Mouse (Mus musculus) intestine, embryonic 16.5 days (tissue): ENCODE measurements around the gene Tex36. TPM values are rescaled to one million over a fixed set of nuclear protein-coding genes. Genes with fewer than 3 reads are reported as not detected.

Experiments
- ATAC-seq: fragments of 200-750 bp; cut with Nextera tagmentation; 2 replicates; pipeline ENCODE4 v1.8.0; 2017; ENCODE audit warnings: moderate TSS enrichment, moderate library complexity
- H3K27ac ChIP-seq: fragments of 300-500 bp; sonication (generic); 2 replicates; pipeline ENCODE4 v1.5.1; 2014; ENCODE audit warnings: mild to moderate bottlenecking, low read length
- H3K27me3 ChIP-seq: fragments of 300-500 bp; sonication (generic); replicated peaks from 2 replicates; pipeline ENCODE4 v1.6.1; 2014; ENCODE audit warnings: low read length, control low read depth, mixed read lengths; ENCODE audit not compliant: control insufficient read depth, insufficient read depth
- H3K36me3 ChIP-seq: fragments of 300-500 bp; sonication (generic); 2 replicates; pipeline ENCODE4 v1.6.1; 2014; ENCODE audit warnings: low read length, control low read depth; ENCODE audit not compliant: control insufficient read depth, insufficient read depth
- H3K4me1 ChIP-seq: fragments of 300-500 bp; sonication (generic); 2 replicates; pipeline ENCODE4 v1.6.1; 2014; ENCODE audit warnings: low read length, control low read depth, mixed read lengths; ENCODE audit not compliant: control insufficient read depth, insufficient read depth
- H3K4me2 ChIP-seq: fragments of 300-500 bp; sonication (generic); 2 replicates; pipeline ENCODE4 v1.6.1; 2014; ENCODE audit warnings: low read depth, low read length, control low read depth
- H3K4me3 ChIP-seq: fragments of 300-500 bp; sonication (generic); 2 replicates; pipeline ENCODE4 v1.5.1; 2014; ENCODE audit warnings: mild to moderate bottlenecking, low read length
- H3K9ac ChIP-seq: fragments of 300-500 bp; sonication (generic); 2 replicates; pipeline ENCODE4 v1.6.1; 2014; ENCODE audit warnings: low read depth, low read length
- H3K9me3 ChIP-seq: fragments of 300-500 bp; sonication (generic); 2 replicates; pipeline ENCODE4 v1.6.1; 2016; ENCODE audit warnings: low read length, control low read depth; ENCODE audit not compliant: control insufficient read depth
- WGBS: fragments of 180-500 bp; shearing (Covaris S2); extraction: QIAGEN DNeasy Blood & Tissue Kit; methylation state at CpG from one replicate; pipeline ENCODE4 v1.1.7; 2014; 5-methylcytosine and 5-hydroxymethylcytosine counted together
- polyA plus RNA-seq: library from polyadenylated mRNA; unstranded; fragments of >200 nt; fragmentation: Nextera tagmentation; extraction: Ambion mirVana; gene quantifications from 2 replicates; pipeline ENCODE4 v1.2.1, GENCODE M21; 2015

Tex36 gene
- polyA plus RNA-seq, 1 experiment from 2014 or later, result 0.13 TPM

DNA sequence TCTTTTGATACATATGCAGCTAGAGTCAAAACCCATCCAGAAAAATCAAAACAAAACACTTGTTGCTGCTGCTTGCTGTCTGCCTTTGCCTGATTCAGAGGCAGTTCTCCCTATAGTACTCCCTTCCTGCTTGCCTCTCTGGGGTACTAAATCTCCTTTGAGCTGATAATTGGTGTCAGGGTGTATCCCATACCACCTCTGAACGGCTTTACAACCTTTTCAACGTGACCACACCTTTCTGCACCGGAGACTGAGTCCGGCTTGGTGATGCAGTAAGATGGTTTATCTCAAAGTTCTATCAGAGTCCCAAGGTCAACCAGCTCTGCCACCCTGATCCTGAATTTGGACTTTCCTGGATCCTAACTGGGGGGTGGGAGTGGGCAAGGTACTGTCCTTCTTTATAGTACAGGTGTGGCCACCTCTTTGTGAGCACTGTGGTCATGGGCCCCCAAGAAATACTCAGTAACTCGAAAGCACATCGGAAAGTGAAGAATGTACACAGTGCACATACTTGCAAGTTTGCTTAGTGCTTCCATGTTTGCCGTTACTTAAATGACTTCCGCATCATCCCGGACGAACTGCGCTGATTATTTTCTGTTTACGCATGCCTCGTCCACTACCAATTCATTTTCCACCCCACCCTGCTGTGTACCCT, 2.6 kb upstream of the Tex36 start:
- H3K27me3 ChIP-seq, result no peaks in the 10 kb centered on the region
- H3K4me1 ChIP-seq, result 0 out of 2 replicates have a peak, but pooled peaks cover 6% of the 10 kb centered on the region
- no peak overlapping the region for H3K9ac ChIP-seq
- H3K4me3 ChIP-seq, result no peak overlapping the region
- H3K27ac ChIP-seq, result no peak overlapping the region
- peak overlapping the region; percentile 17 for H3K4me2 ChIP-seq
- ATAC-seq, result peak; percentile 88
- WGBS, result 36% methylated on average over 13 of the region's 13 CpGs
- no peaks in the 10 kb centered on the region for H3K36me3 ChIP-seq
- no peaks in the 10 kb centered on the region for H3K9me3 ChIP-seq

DNA sequence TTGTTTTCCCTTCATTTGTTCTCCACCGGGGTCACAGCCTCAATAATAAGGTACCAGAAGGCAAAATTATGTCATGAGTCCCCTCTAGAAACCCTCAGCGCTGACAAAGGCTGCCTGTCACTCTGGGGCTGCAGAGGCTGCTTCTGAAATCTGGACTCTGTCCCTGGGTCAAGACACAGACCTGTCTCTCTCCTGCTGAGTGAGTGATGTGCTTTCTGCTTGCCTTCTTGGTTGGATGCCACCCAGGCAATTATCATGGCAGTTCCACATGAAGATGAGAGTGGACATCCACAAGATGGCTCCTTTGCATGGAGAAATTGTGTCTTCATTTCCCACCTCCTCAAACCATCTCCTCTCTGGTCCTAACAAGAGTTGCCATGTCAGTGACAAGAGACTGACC, 1.2 kb upstream of the Tex36 start:
- whole genome bisulfite sequencing, result 71% methylated on average over 2 of the region's 2 CpGs

GRCm38 (mm10) chr7:133600558-133600957, 1.4 kb downstream of the Tex36 start:
- WGBS, result 61% methylated on average over 1 of the region's 1 CpGs
- no peak for ATAC-seq
- no peaks in the 10 kb centered on the region for H3K27me3 ChIP-seq

More for the DNA sequence above, 1.2 kb upstream of the Tex36 start:
- H3K4me3 ChIP-seq, result no peak overlapping the region
- 0 out of 2 replicates have a peak, but pooled peaks cover 6% of the 10 kb centered on the region for H3K4me1 ChIP-seq
- no peak overlapping the region for H3K4me2 ChIP-seq
- no peak overlapping the region for H3K9ac ChIP-seq
- no peak overlapping the region for H3K27ac ChIP-seq
- H3K36me3 ChIP-seq, result no peaks in the 10 kb centered on the region
- no peaks in the 10 kb centered on the region for H3K27me3 ChIP-seq
- ATAC-seq, result no peak
- H3K9me3 ChIP-seq, result no peaks in the 10 kb centered on the region

GRCm38 (mm10) chr7:133591750-133592149, 10.2 kb downstream of the Tex36 start:
- H3K9me3 ChIP-seq, result no peaks in the 10 kb centered on the region
- H3K4me3 ChIP-seq, result no peak overlapping the region
- H3K4me2 ChIP-seq, result no peak overlapping the region
- H3K9ac ChIP-seq, result no peak overlapping the region
- 72% methylated on average over 1 of the region's 1 CpGs for WGBS
- H3K27ac ChIP-seq, result no peak overlapping the region
- no peaks in the 10 kb centered on the region for H3K36me3 ChIP-seq
- H3K27me3 ChIP-seq, result no peaks in the 10 kb centered on the region
- no peak for ATAC-seq
- no peaks in the 10 kb centered on the region for H3K4me1 ChIP-seq

More at GRCm38 (mm10) chr7:133600558-133600957, 1.4 kb downstream of the Tex36 start:
- no peak overlapping the region for H3K9ac ChIP-seq
- no peaks in the 10 kb centered on the region for H3K4me1 ChIP-seq
- no peak overlapping the region for H3K4me2 ChIP-seq
- no peak overlapping the region for H3K27ac ChIP-seq
- H3K9me3 ChIP-seq, result no peaks in the 10 kb centered on the region
- H3K36me3 ChIP-seq, result no peaks in the 10 kb centered on the region
- no peak overlapping the region for H3K4me3 ChIP-seq

- no peak overlapping the region for H3K4me2 ChIP-seq
- H3K9me3 ChIP-seq, result no peaks in the 10 kb centered on the region
- H3K4me1 ChIP-seq, result no peaks in the 10 kb centered on the region
- 76% methylated on average over 6 of the region's 6 CpGs for WGBS
- no peaks in the 10 kb centered on the region for H3K36me3 ChIP-seq
- no peak overlapping the region for H3K9ac ChIP-seq
- no peak for ATAC-seq
- H3K27ac ChIP-seq, result no peak overlapping the region
- no peaks in the 10 kb centered on the region for H3K27me3 ChIP-seq
- H3K4me3 ChIP-seq, result no peak overlapping the region
These were observed 18.7 kb downstream of the Tex36 start for GRCm38 (mm10) chr7:133583216-133583615.

DNA sequence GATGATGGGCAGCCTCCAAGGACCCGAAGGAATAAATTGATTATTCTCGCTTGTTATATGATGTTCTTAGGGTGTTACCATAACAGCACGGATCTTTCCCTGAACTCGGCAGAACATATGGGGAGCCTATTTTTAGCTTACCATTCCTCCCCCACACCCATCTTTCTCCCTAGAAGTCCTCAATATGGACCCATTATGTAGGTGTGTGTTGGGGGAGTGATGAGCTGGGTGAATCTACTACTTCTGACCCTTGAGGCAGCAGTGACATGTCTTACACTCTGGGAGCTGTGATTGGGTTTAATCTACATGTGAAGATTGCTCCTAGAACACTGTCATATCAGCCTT, 21.7 kb downstream of the Tex36 start:
- Histone ChIP-seq H3K9me3 (no peaks in the 10 kb centered on the region), H3K27me3 (no peaks in the 10 kb centered on the region), H3K4me3 (no peak overlapping the region), H3K9ac (no peak overlapping the region), H3K4me2 (no peak overlapping the region), H3K4me1 (0 out of 2 replicates have a peak, but pooled peaks cover 5% of the 10 kb centered on the region), H3K36me3 (no peaks in the 10 kb centered on the region), H3K27ac (no peak overlapping the region)
- WGBS, result 92% methylated on average over 4 of the region's 4 CpGs
- no peak for ATAC-seq

GRCm38 (mm10) chr7:133579491-133580295, 22.3 kb downstream of the Tex36 start:
- no peak overlapping the region for H3K4me3 ChIP-seq
- ATAC-seq, result no peak
- H3K27ac ChIP-seq, result no peak overlapping the region
- no peaks in the 10 kb centered on the region for H3K36me3 ChIP-seq
- H3K4me2 ChIP-seq, result no peak overlapping the region
- WGBS, result 79% methylated on average over 20 of the region's 20 CpGs
- H3K27me3 ChIP-seq, result no peaks in the 10 kb centered on the region
- 0 out of 2 replicates have a peak, but pooled peaks cover 5% of the 10 kb centered on the region for H3K4me1 ChIP-seq
- no peaks in the 10 kb centered on the region for H3K9me3 ChIP-seq
- no peak overlapping the region for H3K9ac ChIP-seq

GRCm38 (mm10) chr7:133576825-133577224, 25.1 kb downstream of the Tex36 start:
- Histone ChIP-seq H3K9ac (no peak overlapping the region), H3K9me3 (no peaks in the 10 kb centered on the region), H3K4me3 (no peak overlapping the region), H3K4me1 (0 out of 2 replicates have a peak, but pooled peaks cover 5% of the 10 kb centered on the region), H3K27me3 (no peaks in the 10 kb centered on the region), H3K4me2 (no peak overlapping the region), H3K27ac (no peak overlapping the region), H3K36me3 (no peaks in the 10 kb centered on the region)
- WGBS, result 22% methylated on average over 4 of the region's 4 CpGs
- no peak for ATAC-seq

GRCm38 (mm10) chr7:133576281-133576680, 25.7 kb downstream of the Tex36 start:
- Histone ChIP-seq H3K4me2 (no peak overlapping the region), H3K4me1 (peaks cover 5% of the 10 kb centered on the region; the same call in 1 of the 2 replicates)
- WGBS, result 78% methylated on average over 6 of the region's 6 CpGs

More at GRCm38 (mm10) chr7:133576281-133576680, 25.7 kb downstream of the Tex36 start:
- Histone ChIP-seq H3K27me3 (no peaks in the 10 kb centered on the region), H3K9me3 (no peaks in the 10 kb centered on the region), H3K4me3 (no peak overlapping the region), H3K27ac (no peak overlapping the region), H3K36me3 (no peaks in the 10 kb centered on the region), H3K9ac (no peak overlapping the region)
- ATAC-seq, result no peak
